Mouse (Mus musculus) C2C12 (cell line): Measurements from ENCODE around the gene Rsph1. TPM values are rescaled to one million over a fixed set of nuclear protein-coding genes. Genes with fewer than 3 reads are reported as not detected.

Experiments used
- H3K27me3 ChIP-seq: one replicate; pipeline ENCODE4 v1.6.1; 2011; ENCODE audit not compliant: control insufficient read depth, insufficient read depth, insufficient read length
- H3K36me3 ChIP-seq: one replicate; pipeline ENCODE4 v1.6.1; 2011; ENCODE audit not compliant: control insufficient read depth, insufficient read depth
- H3K4me3 ChIP-seq: one replicate; pipeline ENCODE4 v1.5.1; 2011; ENCODE audit warnings: mild to moderate bottlenecking, control low read depth; ENCODE audit not compliant: poor library complexity, insufficient read depth, severe bottlenecking
- H3K79me2 ChIP-seq: one replicate; pipeline ENCODE4 v1.6.1; 2011; ENCODE audit not compliant: control insufficient read depth, insufficient read depth
- H3K79me3 ChIP-seq: one replicate; pipeline ENCODE4 v1.6.1; 2011; ENCODE audit warnings: low read depth, control low read depth
- H3ac ChIP-seq: one replicate; pipeline ENCODE3; 2011; ENCODE audit warnings: low read depth; ENCODE audit not compliant: control insufficient read depth, insufficient read length
- CEBPB ChIP-seq: IDR thresholded peaks from one replicate; pipeline ENCODE4 v1.6.1; 2011; ENCODE audit warnings: low read depth, mild to moderate bottlenecking, control low read depth, moderate library complexity
- CTCF ChIP-seq: IDR thresholded peaks from one replicate; pipeline ENCODE4 v1.5.1; 2011; ENCODE audit not compliant: control insufficient read depth, insufficient read depth, insufficient read length
- FOSL1 ChIP-seq: IDR thresholded peaks from one replicate; pipeline ENCODE4 v1.8.0; 2011; ENCODE audit warnings: mild to moderate bottlenecking, low read length; ENCODE audit not compliant: poor library complexity, insufficient read depth, severe bottlenecking
- MAX ChIP-seq: IDR thresholded peaks from one replicate; pipeline ENCODE4 v1.6.1; 2011; ENCODE audit warnings: mild to moderate bottlenecking, control low read depth
- MYOD1 ChIP-seq: IDR thresholded peaks from one replicate; pipeline ENCODE4 v1.6.1; 2011; ENCODE audit warnings: low read depth; ENCODE audit not compliant: control insufficient read depth, insufficient read length
- MYOG ChIP-seq: IDR thresholded peaks from one replicate; pipeline ENCODE4 v1.6.1; 2011; ENCODE audit not compliant: control insufficient read depth, insufficient read length; ENCODE audit errors: extremely low read depth
- USF1 ChIP-seq: IDR thresholded peaks from one replicate; pipeline ENCODE4 v1.6.1; 2011; ENCODE audit warnings: low read depth, mild to moderate bottlenecking, control low read depth, moderate library complexity
- polyA plus RNA-seq: library from polyadenylated mRNA; unstranded; fragments of >200 nt; fragmentation: generic; extraction: Trizol; gene quantifications from one replicate; pipeline ENCODE4 v1.2.1, GENCODE M21; 2012; ENCODE audit warnings: missing spikeins

Rsph1 gene
- polyA plus RNA-seq, 1 experiment: 0.20 TPM

GRCm38 (mm10) chr17:31222810-31223310 lies 54.3 kb downstream of the Rsph1 start:
- Histone ChIP-seq H3K36me3 (no peaks in the 10 kb centered on the region), H3ac (no peak overlapping the region), H3K27me3 (peaks cover 6% of the 10 kb centered on the region), H3K79me3 (no peaks in the 10 kb centered on the region), H3K79me2 (no peaks in the 10 kb centered on the region), H3K4me3 (no peak overlapping the region)
- no peak for TF ChIP-seq USF1
- TF ChIP-seq MAX: no peak
- no peak for TF ChIP-seq MYOD1
- no peak for TF ChIP-seq FOSL1
- no peak for TF ChIP-seq CEBPB
- no peak for TF ChIP-seq CTCF
- TF ChIP-seq MYOG: no peak

- no peak overlapping the region for H3K4me3 ChIP-seq
- H3K79me2 ChIP-seq: no peaks in the 10 kb centered on the region
- H3K79me3 ChIP-seq: no peaks in the 10 kb centered on the region
- H3ac ChIP-seq: no peak overlapping the region
- H3K36me3 ChIP-seq: no peaks in the 10 kb centered on the region
- no peak for TF ChIP-seq CTCF
- no peak for TF ChIP-seq MYOG
- TF ChIP-seq FOSL1: no peak
- no peak for TF ChIP-seq USF1
- no peak for TF ChIP-seq MAX
- TF ChIP-seq CEBPB: no peak
- TF ChIP-seq MYOD1: no peak
- H3K27me3 ChIP-seq: peaks cover 4% of the 10 kb centered on the region
These were observed 60.9 kb downstream of the Rsph1 start for GRCm38 (mm10) chr17:31216068-31216955.

GRCm38 (mm10) chr17:31211881-31212280 lies 65.3 kb downstream of the Rsph1 start:
- H3K4me3 ChIP-seq: no peak overlapping the region
- no peak for TF ChIP-seq MYOG
- TF ChIP-seq USF1: no peak
- TF ChIP-seq FOSL1: no peak
- no peak for TF ChIP-seq CTCF
- TF ChIP-seq MAX: no peak
- no peak for TF ChIP-seq MYOD1
- TF ChIP-seq CEBPB: no peak
- H3K79me3 ChIP-seq: no peaks in the 10 kb centered on the region
- H3K79me2 ChIP-seq: no peaks in the 10 kb centered on the region
- no peaks in the 10 kb centered on the region for H3K36me3 ChIP-seq
- peaks cover 17% of the 10 kb centered on the region for H3K27me3 ChIP-seq
- H3ac ChIP-seq: no peak overlapping the region

- TF ChIP-seq MYOG: no peak
- no peak for TF ChIP-seq MAX
- no peak for TF ChIP-seq FOSL1
- TF ChIP-seq USF1: no peak
- TF ChIP-seq CEBPB: no peak
- TF ChIP-seq CTCF: no peak
- no peak for TF ChIP-seq MYOD1
- Histone ChIP-seq H3K4me3 (no peak overlapping the region), H3K36me3 (no peaks in the 10 kb centered on the region), H3K79me2 (no peaks in the 10 kb centered on the region), H3ac (no peak overlapping the region), H3K27me3 (peaks cover 17% of the 10 kb centered on the region), H3K79me3 (no peaks in the 10 kb centered on the region)
These were observed 66.9 kb downstream of the Rsph1 start for GRCm38 (mm10) chr17:31210299-31210698.

GRCm38 (mm10) chr17:31209376-31209930 lies 67.7 kb downstream of the Rsph1 start:
- no peaks in the 10 kb centered on the region for H3K36me3 ChIP-seq

More at GRCm38 (mm10) chr17:31209376-31209930, 67.7 kb downstream of the Rsph1 start:
- TF ChIP-seq MAX: no peak
- TF ChIP-seq MYOG: no peak
- TF ChIP-seq FOSL1: no peak
- Histone ChIP-seq H3ac (no peak overlapping the region), H3K79me3 (no peaks in the 10 kb centered on the region), H3K79me2 (no peaks in the 10 kb centered on the region), H3K4me3 (no peak overlapping the region), H3K27me3 (peaks cover 17% of the 10 kb centered on the region)
